Mouse (Mus musculus) Patski (cell line): ENCODE results near the gene Itgav. TPM values are rescaled to one million over a fixed set of nuclear protein-coding genes. Genes with fewer than 3 reads are reported as not detected.

ENCODE experiments used
- ATAC-seq: fragments of 100-300 bp; one replicate; pipeline ENCODE4 v1.8.0; 2021
- CTCF ChIA-PET: fragments of 350-600 bp; sonication (Branson Sonifier 250); formaldehyde crosslinking; loops from one replicate; lab custom pipeline; 2022; ENCODE audit warnings: inconsistent platforms; lab: Charles Lee
- POLR2A ChIA-PET: fragments of 350-600 bp; sonication (Branson Sonifier 250); formaldehyde crosslinking; loops from one replicate; lab custom pipeline; 2022; ENCODE audit warnings: antibody characterized with exemption, inconsistent platforms; lab: Charles Lee
- DNase-seq: peaks from one replicate; pipeline ENCODE4 v3.0.0-alpha.2; 2011; ENCODE audit warnings: low read depth, low spot score
- H3K27me3 ChIP-seq: fragments of 371-371 bp; one replicate; pipeline ENCODE4 v1.5.1; 2021
- CTCF ChIP-seq: fragments of 100-300 bp; IDR thresholded peaks from one replicate; pipeline ENCODE4 v1.5.1; 2021
- in situ Hi-C: fragments of 300-500 bp; cut with MboI; formaldehyde crosslinking; loops from 3 replicates; pipeline ENCODE4 v1.11.1; 2018; ENCODE audit warnings: low pct_unique_long_range_greater_than_20kb, mixed read lengths
- polyA plus RNA-seq: library from polyadenylated mRNA; unstranded; gene quantifications from one replicate; pipeline ENCODE4 v1.2.3, GENCODE M21; 2021

The Itgav gene
- polyA plus RNA-seq, 1 experiment from 2014 or later = 374 TPM

- ATAC-seq = no peak
- no peaks in the 10 kb centered on the region for H3K27me3 ChIP-seq
- ChIA-PET POLR2A (interaction anchor here (0.5 kb wide), 1 partner anchor 20 kb away, joined by 3 read pairs; no protein-coding TSS in a partner anchor), CTCF (interaction anchor here (0.8 to 1.9 kb wide), 2 partner anchors 10 to 50 kb away, joined by 3 to 5 read pairs; no protein-coding TSS in a partner anchor)
- in situ Hi-C loops = loop anchor here (5.0 kb wide), 1 partner anchor 94 kb away; no protein-coding TSS in a partner anchor
- TF ChIP-seq CTCF = no peak
- no peak for DNase-seq
Measured at GRCm38 (mm10) chr2:83761506-83761905, 37.3 kb downstream of the Itgav start.

GRCm38 (mm10) chr2:83762106-83762855 lies 38.1 kb downstream of the Itgav start:
- ChIA-PET CTCF (interaction anchor here (0.8 to 2.2 kb wide), 4 partner anchors 9 to 80 kb away, joined by 3 to 9 read pairs (median 4); no protein-coding TSS in a partner anchor), POLR2A (interaction anchor here (0.5 kb wide), 1 partner anchor 20 kb away, joined by 3 read pairs; no protein-coding TSS in a partner anchor)
- H3K27me3 ChIP-seq = no peaks in the 10 kb centered on the region
- no peak for TF ChIP-seq CTCF
- no peak for DNase-seq
- in situ Hi-C loops = loop anchor here (5.0 kb wide), 1 partner anchor 95 kb away; no protein-coding TSS in a partner anchor
- no peak for ATAC-seq

- no peak for ATAC-seq
Measured at GRCm38 (mm10) chr2:83766058-83766457, 41.9 kb downstream of the Itgav start.

GRCm38 (mm10) chr2:83766878-83767277 lies 42.7 kb downstream of the Itgav start:
- in situ Hi-C loops = no loop called here
- CTCF ChIA-PET = interaction anchor here (1.6 kb wide), 1 partner anchor 108 kb away, joined by 3 read pairs; no protein-coding TSS in a partner anchor
- no peak for TF ChIP-seq CTCF
- no peak for DNase-seq
- no peak for ATAC-seq
- POLR2A ChIA-PET = no interaction called here
- H3K27me3 ChIP-seq = no peaks in the 10 kb centered on the region

More at GRCm38 (mm10) chr2:83766058-83766457, 41.9 kb downstream of the Itgav start:
- ChIA-PET POLR2A (no interaction called here), CTCF (interaction anchor here (1.6 to 2.3 kb wide), 2 partner anchors 10 to 108 kb away, joined by 3 to 7 read pairs; no protein-coding TSS in a partner anchor)
- in situ Hi-C loops = no loop called here
- H3K27me3 ChIP-seq = no peaks in the 10 kb centered on the region
- no peak for DNase-seq
- TF ChIP-seq CTCF = no peak

- CTCF ChIA-PET = interaction anchor here (1.4 kb wide), 1 partner anchor 86 kb away, joined by 3 read pairs; no protein-coding TSS in a partner anchor
- POLR2A ChIA-PET = no interaction called here
- DNase-seq (no peak), ATAC-seq (no peak)
- no peaks in the 10 kb centered on the region for H3K27me3 ChIP-seq
- no peak for TF ChIP-seq CTCF
- in situ Hi-C loops = no loop called here
Measured at GRCm38 (mm10) chr2:83768311-83769047, 44.3 kb downstream of the Itgav start.

- ChIA-PET CTCF (interaction anchor here (0.7 to 3.1 kb wide), 24 partner anchors 8 to 146 kb away, joined by 3 to 21 read pairs (median 5); partner anchors contain the start of gene Zc3h15), POLR2A (interaction anchor here (0.9 kb wide), 1 partner anchor 42 kb away, joined by 5 read pairs; no protein-coding TSS in a partner anchor)
- DNase-seq = no peak
- in situ Hi-C loops = no loop called here
- no peaks in the 10 kb centered on the region for H3K27me3 ChIP-seq
- ATAC-seq = no peak
- TF ChIP-seq CTCF = peak; percentile 85
Measured at GRCm38 (mm10) chr2:83771155-83771812, 47.1 kb downstream of the Itgav start.

GRCm38 (mm10) chr2:83791330-83792073 lies 67.3 kb downstream of the Itgav start:
- CTCF ChIA-PET = interaction anchor here (1.8 kb wide), 1 partner anchor 11 kb away, joined by 4 read pairs; no protein-coding TSS in a partner anchor
- no peak for ATAC-seq
- in situ Hi-C loops = no loop called here
- POLR2A ChIA-PET = no interaction called here
- TF ChIP-seq CTCF = no peak
- no peaks in the 10 kb centered on the region for H3K27me3 ChIP-seq
- no peak for DNase-seq

- ChIA-PET CTCF (interaction anchor here (1.3 to 1.5 kb wide), 2 partner anchors 20 to 21 kb away, joined by 5 to 6 read pairs; no protein-coding TSS in a partner anchor), POLR2A (no interaction called here)
- DNase-seq = no peak
- in situ Hi-C loops = no loop called here
- ATAC-seq = no peak
- H3K27me3 ChIP-seq = no peaks in the 10 kb centered on the region
- TF ChIP-seq CTCF = no peak
Measured at GRCm38 (mm10) chr2:83792102-83792501, 67.9 kb downstream of the Itgav start.

- POLR2A ChIA-PET = no interaction called here
- CTCF ChIA-PET = interaction anchor here (0.6 to 1.2 kb wide), 4 partner anchors 9 to 130 kb away, joined by 3 to 6 read pairs (median 3); no protein-coding TSS in a partner anchor
- ATAC-seq (no peak), DNase-seq (no peak)
- no peaks in the 10 kb centered on the region for H3K27me3 ChIP-seq
- in situ Hi-C loops = no loop called here
- no peak for TF ChIP-seq CTCF
Measured at GRCm38 (mm10) chr2:83795766-83796165, 71.6 kb downstream of the Itgav start.
